Mouse (Mus musculus) MEL (cell line): ENCODE results near the gene Als2cl.

Source experiments
- CHD2 ChIP-seq: IDR thresholded peaks from 2 replicates; pipeline ENCODE4 v1.6.1; 2011; ENCODE audit warnings: low read length, improper control_type of control experiment
- MAFK ChIP-seq: IDR thresholded peaks from 2 replicates; pipeline ENCODE4 v1.6.1; 2011; ENCODE audit warnings: low read depth, mild to moderate bottlenecking, low read length, improper control_type of control experiment, borderline replicate concordance
- MAZ ChIP-seq: IDR thresholded peaks from 2 replicates; pipeline ENCODE4 v1.6.1; 2012; ENCODE audit warnings: low read depth, mild to moderate bottlenecking, inconsistent platforms, low read length, improper control_type of control experiment
- POLR2A ChIP-seq, 2 experiments: IDR thresholded peaks; 2 replicates each; pipeline ENCODE4 v1.6.1; 2011 to 2012; ENCODE audit warnings: low read length in 2 of 2, mild to moderate bottlenecking in 2 of 2, control low read depth in 1 of 2, improper control_type of control experiment in 1 of 2, low read depth in 1 of 2, moderate library complexity in 1 of 2; ENCODE audit not compliant: control insufficient read depth in 1 of 2, insufficient read depth in 1 of 2, poor library complexity in 1 of 2
- RAD21 ChIP-seq: IDR thresholded peaks from 2 replicates; pipeline ENCODE4 v1.6.1; 2011; ENCODE audit warnings: mild to moderate bottlenecking, low read depth, low read length, improper control_type of control experiment

DNA sequence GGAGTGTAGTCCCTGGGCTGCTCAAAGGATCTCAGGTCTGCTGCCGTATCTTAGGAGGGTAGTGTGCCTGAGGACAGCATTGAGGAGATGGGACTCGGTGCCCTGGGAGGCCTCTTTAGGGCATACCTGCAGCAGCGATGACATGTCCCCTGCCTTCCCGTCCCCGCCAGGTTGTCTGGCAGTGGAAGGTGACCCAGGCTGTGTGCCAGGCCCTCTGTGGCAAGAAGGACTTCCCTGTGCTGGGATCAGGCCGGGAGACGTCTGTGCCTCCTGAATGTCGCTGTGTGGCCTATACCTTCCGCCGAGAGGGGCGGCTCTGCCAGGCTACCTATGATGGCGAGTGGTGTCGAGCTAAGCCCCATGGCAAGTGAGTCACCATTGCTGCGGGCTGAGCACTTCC lies 9.3 kb downstream of the Als2cl start:
- TF ChIP-seq POLR2A (IDR thresholded peaks at IDR 0.05; ENCODE audit: control insufficient read depth in 1 of 2, insufficient read depth in 1 of 2, low read depth in 1 of 2, low read length in 2 of 2, poor library complexity in 1 of 2) (no peak), MAFK (no peak), MAZ (no peak), RAD21 (no peak), CHD2 (no peak)
